Mouse (Mus musculus) ES-E14 (cell line): ENCODE results near the gene Pgap3.

Experiments
- CHD2 ChIP-seq: IDR thresholded peaks from 2 replicates; pipeline ENCODE4 v1.6.1; 2014; ENCODE audit warnings: mild to moderate bottlenecking, low read depth, low read length, inconsistent platforms
- HCFC1 ChIP-seq: IDR thresholded peaks from 2 replicates; pipeline ENCODE4 v1.6.1; 2012; ENCODE audit warnings: low read length, inconsistent platforms, borderline replicate concordance; ENCODE audit not compliant: insufficient read depth

GRCm38 (mm10) chr11:98428436-98428835 is 28.1 kb upstream of the Pgap3 start:
- TF ChIP-seq CHD2 (no peak), HCFC1 (no peak)
